Mouse (Mus musculus) hindbrain, embryonic 16.5 days (tissue): Measurements from ENCODE around the gene Spag4. TPM values are rescaled to one million over a fixed set of nuclear protein-coding genes. Genes with fewer than 3 reads are reported as not detected.

ENCODE experiments used
- polyA plus RNA-seq: library from polyadenylated mRNA; unstranded; fragments of >200 nt; fragmentation: Nextera tagmentation; extraction: Ambion mirVana; gene quantifications from 2 replicates; pipeline ENCODE4 v1.2.1, GENCODE M21; 2015

Gene Spag4
- polyA plus RNA-seq, 1 experiment from 2014 or later = 9.6 TPM

Other genes starting within 250 kb of the Spag4 start
- gene BC029722, start 245.7 kb upstream of the Spag4 start, polyA plus RNA-seq = 43.6 and 47.5 TPM in 2 replicates
- 151 TPM in 2 replicates for gene Eif6, start 238.2 kb upstream of the Spag4 start, polyA plus RNA-seq
- 0.41 and 0.61 TPM in 2 replicates for gene Fam83c, start 230.3 kb upstream of the Spag4 start, polyA plus RNA-seq
- 66.3 and 74.9 TPM in 2 replicates for gene Uqcc1, start 134.9 kb upstream of the Spag4 start, polyA plus RNA-seq
- gene Gm15557, start 124.4 kb upstream of the Spag4 start, polyA plus RNA-seq = not detected in 2 replicates
- 2.3 and 3.1 TPM in 2 replicates for gene Gdf5, start 119.8 kb upstream of the Spag4 start, polyA plus RNA-seq
- gene Cep250, start 108.7 kb upstream of the Spag4 start, polyA plus RNA-seq = 11.5 and 14.0 TPM in 2 replicates
- 1.4 and 2.5 TPM in 2 replicates for gene 6430550D23Rik, start 57.2 kb upstream of the Spag4 start, polyA plus RNA-seq
- 479 and 492 TPM in 2 replicates for gene Ergic3, start 57.1 kb upstream of the Spag4 start, polyA plus RNA-seq
- not detected in 2 replicates for gene Fer1l4, start 12.2 kb upstream of the Spag4 start, polyA plus RNA-seq
- gene Cpne1, start 46.8 kb downstream of the Spag4 start, polyA plus RNA-seq = 27.8 and 28.3 TPM in 2 replicates
- gene Rbm12, start 46.8 kb downstream of the Spag4 start, polyA plus RNA-seq = 19.3 and 27.6 TPM in 2 replicates
- gene Gm28036, start 61.9 kb downstream of the Spag4 start, polyA plus RNA-seq = 15.5 and 19.5 TPM in 2 replicates
- 393 and 432 TPM in 2 replicates for gene Romo1, start 78.9 kb downstream of the Spag4 start, polyA plus RNA-seq
- gene Nfs1, start 79.0 kb downstream of the Spag4 start, polyA plus RNA-seq = 37.7 and 39.9 TPM in 2 replicates
- gene Rbm39, start 115.1 kb downstream of the Spag4 start, polyA plus RNA-seq = 369 and 377 TPM in 2 replicates
- gene Phf20, start 131.3 kb downstream of the Spag4 start, polyA plus RNA-seq = 111 and 117 TPM in 2 replicates
- 6.2 and 6.8 TPM in 2 replicates for gene Cnbd2, start 247.1 kb downstream of the Spag4 start, polyA plus RNA-seq
- gene Scand1, start 247.5 kb downstream of the Spag4 start, polyA plus RNA-seq = 77.3 and 84.0 TPM in 2 replicates